Mouse (Mus musculus): Measurements from ENCODE around the gene Gpr153.

Gpr153 gene

GRCm38 (mm10) chr4:152321464-152321863 lies 47.4 kb downstream of the Gpr153 start:
- no peak for DNase-seq

- DNase-seq, result no peak
Measured at GRCm38 (mm10) chr4:152324641-152325562, 50.9 kb downstream of the Gpr153 start.

GRCm38 (mm10) chr4:152325574-152326411 lies 51.8 kb downstream of the Gpr153 start, which contains the start of gene Rpl22:
Gene Rpl22, plus strand, starts transcription at chr4:152325742.
- DNase-seq, result peak; percentile 96 to 97

GRCm38 (mm10) chr4:152326543-152326942 lies 52.5 kb downstream of the Gpr153 start:
- no peak for DNase-seq

GRCm38 (mm10) chr4:152328691-152329090 lies 54.7 kb downstream of the Gpr153 start:
- DNase-seq, result no peak

GRCm38 (mm10) chr4:152332952-152333351 lies 58.9 kb downstream of the Gpr153 start:
- DNase-seq, result peak; percentile 55 to 72

- no peak for DNase-seq
Measured at GRCm38 (mm10) chr4:152333587-152333986, 59.6 kb downstream of the Gpr153 start.

Data from lung, adult 18-20 months (tissue).